Mouse (Mus musculus): ENCODE measurements at regions not wholly inside any gene's neighbourhood (a gene's known extent, or its start where the extent isn't known, plus 50 kb on each side); places are given as distances from the start of the nearest gene placed in this dataset.

DNA sequence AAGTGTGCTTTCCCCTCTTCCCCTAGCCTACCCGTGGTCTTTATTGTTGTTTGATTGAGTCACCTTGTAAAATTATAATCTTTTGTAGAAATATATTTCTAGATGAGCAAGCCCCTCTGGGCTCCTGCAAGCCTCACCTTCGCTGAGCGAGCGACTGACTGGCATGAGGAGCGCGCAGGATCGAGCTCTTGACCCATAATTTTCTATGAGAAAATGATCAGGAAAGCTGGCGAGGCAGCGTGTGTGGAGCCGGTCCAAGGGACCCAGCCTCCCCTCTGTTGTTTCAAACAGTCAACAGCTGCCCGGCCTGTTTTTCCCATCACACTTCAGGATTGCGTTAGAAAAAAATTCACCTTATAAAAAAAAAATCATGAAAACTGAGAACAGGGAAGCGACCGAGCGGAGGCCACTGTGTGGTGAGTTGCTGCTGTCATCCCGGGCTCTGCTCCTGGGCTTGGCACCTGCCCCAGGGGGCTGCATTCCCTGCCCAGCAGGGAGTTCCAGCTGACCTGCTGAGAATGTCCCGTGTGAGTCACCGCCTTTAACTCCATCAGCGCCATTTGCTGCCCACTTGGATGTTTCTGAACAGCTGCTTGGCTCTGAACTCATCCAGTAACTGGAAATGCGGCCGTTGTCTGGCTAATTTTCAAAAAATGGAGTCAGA, 180.5 kb upstream of the Runx1 start:
- DNase-seq, result peak; percentile 93

DNA sequence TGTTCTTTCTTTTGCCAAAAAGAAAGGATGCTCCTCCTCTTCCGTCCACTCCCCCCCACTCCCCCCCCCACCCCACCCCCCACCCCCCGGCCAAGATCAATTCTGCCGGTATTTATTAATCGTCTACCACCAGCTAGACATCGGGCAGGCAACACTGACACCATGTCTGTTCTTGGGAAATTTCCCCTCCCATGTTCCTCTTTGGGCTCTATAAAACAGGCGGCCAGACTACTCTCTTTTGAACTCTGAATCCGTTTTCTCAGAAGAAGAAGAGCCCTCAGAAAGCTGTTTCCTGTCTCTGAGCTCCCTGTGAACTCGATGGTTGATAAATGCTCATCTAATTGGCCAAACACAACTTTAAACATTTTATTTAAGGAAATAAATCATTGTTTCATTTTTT, 179.5 kb upstream of the Runx1 start:
- DNase-seq, result peak; percentile 35

DNA sequence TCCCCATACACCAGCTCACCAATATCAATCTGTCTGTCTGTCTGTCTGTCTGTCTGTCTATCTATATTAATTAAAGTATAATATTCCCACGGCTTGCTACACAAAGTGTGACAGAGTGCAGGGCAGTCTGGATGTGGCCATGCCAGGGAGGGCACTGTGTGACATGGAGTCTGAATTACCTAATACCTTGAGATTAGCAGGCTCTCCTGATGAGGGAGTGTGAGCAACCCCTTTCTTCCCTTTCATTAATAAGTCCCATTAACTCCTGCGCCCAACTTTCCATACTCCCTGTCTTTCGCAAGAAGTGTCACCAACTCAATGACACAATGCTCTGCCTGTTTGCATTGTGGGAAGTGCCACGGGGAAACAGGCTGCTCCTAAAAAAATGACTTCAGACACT, 177.9 kb upstream of the Runx1 start:
- DNase-seq, result peak; percentile 55

DNA sequence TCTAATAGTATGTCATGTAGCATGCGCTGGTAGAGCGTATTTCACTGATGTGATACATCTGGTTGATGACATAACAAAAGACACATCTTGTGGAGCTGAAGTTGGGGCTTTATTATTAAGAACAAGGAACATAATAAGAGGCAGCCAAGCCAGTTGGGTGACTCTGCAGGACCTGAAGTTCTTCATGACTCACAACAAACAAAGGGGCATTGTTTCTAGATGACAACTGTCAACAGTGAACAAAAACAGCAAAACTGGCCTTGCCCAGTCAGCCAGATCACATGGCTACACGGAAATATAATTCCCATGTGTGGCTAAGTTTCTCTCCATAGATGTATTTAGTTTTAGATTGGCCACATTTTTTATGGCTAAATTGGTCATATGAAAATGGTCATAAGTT, 172.7 kb upstream of the Runx1 start:
- DNase-seq, result no peak

DNA sequence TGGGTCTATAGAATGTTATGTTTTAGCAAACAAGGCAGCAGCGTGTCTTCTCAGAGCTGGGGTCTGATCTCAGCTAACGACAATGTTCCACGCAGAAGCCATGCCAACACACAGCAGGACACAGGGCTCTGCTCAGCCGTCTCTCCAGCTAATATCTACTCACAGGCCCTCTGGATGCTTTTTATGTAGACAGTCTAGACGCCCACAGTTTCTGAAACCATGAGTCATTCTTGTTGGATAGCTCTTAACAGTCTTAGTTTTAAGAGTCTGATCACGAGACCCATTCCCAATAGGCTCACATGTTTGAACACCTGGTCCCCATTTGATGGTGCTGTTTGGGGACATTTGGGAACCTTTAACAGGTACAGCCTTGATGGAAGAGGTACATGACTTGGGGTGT, 171.7 kb upstream of the Runx1 start:
- DNase-seq, result peak; percentile 79

DNA sequence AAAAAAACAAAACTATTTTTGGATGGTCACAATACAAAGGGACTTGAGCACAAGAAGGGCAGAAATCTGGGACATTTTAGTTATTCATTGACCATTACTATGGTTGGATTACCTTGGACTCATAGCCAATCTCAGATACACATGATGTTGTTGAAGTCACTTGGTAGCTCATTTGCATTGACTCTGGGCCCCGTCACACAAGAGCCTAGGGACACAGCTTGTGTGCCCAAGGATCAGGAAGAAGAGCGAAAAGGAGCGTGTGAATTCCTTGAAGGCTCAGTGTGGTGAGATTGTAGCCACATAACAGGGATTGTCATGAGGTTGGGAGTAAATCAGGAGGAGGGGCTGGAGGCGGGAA, 170.0 kb upstream of the Runx1 start:
- DNase-seq, result no peak

DNA sequence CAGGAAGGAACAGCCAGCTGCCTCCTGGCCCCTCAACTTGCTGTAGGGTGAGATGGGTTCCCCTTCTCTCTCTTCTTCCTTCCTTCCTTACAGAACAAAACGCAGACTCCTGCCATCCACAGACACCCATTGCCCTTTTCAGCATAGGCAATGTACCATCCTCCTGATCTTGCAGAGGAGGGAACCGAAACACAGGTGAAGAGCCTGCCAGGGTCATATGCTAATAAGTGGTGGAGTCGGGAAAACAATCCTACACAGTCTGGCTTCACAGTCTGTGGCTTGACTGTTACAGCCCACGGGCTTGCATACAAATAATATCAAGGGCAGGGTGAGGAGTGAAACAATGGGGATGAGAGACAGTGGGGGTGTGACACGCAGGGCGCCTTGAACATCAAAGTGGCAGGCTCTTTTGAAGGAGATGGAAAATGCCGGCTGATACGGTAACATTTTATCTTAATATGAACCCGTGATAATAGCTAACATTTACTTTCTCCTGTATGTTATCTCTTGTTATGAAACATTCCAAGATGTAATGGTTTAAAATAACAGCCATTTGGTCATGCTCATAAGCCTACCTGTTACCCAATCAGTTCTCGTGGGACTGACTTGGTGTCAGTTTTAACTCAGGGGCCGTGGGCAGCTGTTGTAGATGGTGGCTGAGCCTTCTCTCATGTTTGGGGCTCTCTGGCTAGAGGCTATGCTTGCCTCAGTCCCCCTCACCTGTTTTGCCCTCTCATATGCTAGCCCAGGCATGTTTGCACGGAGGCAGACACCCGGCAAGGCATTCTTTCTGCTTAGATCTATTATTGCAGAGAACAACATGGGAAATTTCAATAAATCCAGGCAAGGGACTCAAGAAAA, 169.4 kb upstream of the Runx1 start:
- DNase-seq, result peak; percentile 86

DNA sequence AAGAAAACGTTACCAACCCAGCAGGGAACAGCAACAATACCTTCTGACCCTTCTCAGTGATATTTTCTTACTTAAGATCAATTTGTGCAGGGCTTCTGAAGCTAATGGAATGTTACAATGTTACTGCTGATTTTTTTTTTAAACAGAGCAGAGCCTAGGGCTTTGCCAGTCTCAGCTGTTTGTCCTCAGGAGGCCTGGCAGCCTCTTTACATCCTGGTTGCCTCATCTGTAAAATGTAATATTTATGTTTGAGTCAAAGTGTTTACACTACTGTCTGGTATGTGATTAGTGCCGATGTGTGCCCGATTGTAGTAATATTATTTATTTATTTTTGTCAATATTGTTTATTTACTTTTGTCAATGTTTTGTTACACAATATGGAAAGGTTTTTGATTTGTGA, 166.9 kb upstream of the Runx1 start:
- DNase-seq, result peak; percentile 15

DNA sequence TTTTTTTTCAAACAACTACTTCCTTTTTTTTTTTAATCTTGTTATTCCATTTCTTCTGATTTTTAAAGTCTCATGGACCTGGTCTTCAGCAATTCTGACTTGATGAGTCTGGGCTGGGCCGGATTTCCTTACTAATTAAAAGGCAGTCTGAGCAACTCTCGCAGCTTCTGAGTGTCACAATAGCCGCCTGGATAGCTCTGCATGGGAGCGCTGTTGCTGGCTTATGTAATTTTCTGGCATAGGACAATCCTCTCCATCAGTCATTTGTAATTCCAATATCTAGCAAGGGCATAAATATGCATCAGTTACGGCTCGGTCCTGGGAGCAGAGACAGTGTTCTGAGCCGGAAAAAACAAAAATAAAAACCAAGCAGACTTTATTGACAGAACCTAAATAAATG, 165.5 kb upstream of the Runx1 start:
- DNase-seq, result peak; percentile 72

DNA sequence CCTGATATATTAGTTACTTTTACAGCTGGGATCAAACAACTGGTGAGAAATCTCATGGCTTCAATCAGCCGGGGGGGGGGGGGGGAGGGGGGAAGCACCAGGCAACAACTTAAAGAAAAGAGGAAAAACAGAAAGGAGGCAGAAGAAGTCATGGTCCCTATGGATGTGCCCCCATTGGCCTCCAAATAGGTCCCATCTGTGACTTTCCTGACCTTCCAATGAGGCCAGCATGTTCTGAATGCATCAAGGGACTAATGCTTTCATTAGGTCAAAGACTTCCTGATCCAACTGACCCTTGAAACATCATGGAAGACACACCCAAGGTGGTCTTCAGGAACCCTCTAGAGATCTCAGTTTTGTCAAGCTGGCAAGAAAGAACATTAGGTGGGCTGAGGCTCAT, 162.5 kb upstream of the Runx1 start:
- peak; percentile 36 for DNase-seq

DNA sequence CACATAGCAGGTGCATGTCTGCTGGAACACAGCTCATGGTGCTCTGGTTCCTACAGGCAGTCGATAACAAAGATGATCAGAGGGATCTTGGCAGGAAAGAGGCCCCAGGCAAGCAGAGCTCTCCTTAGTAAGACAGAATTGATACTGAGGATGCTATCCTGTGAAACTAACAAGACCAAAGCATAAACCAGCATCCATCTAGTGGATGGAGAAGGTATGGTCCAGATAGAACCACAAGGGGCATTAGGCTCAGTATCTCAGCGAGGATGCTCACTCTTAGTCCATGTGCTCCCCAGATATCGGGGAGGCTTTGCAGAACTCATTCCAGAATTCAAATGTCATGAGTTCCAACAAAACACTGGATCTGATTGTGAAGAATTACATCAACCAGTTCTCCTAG, 162.1 kb upstream of the Runx1 start:
- DNase-seq, result peak; percentile 70

DNA sequence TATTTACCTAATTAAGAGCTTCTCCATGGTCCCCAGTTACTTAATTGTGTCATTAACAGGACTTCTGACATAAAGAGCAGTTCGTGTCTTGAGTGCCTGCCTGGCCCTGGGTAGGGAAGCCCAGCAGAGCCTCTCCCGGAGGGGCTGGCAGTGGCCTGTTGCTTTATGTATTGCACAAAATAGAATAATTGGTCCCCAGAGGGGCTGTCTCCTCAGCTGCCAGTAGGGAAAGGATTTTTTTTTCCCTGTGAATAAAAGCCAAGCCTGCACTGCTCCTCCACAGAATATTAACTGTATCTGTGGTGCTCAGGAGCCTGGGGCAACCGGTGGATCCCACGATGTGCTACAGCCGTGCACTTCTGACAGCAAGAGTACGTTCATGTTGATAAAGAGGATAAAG, 159.8 kb upstream of the Runx1 start:
- DNase-seq, result peak; percentile 80

DNA sequence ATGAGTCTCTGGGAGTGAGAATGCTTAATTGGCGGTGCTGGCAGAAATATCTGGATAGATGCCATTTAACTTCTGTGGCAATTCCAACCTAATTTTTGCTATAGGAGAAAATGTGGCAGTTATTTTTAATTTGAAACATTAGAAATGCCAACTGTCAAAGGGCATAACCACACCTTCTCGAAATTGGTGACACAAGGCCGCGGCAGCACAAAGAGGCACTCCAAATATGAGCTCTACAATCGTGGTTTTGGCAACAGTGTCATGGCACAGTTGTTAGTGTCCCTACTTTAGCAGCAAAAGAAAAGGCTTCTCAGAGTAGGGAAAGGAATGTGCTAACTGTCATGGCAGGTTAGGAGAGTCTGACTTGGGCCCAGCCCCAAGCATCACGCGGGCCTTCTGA, 157.0 kb upstream of the Runx1 start:
- peak; percentile 73 for DNase-seq

DNA sequence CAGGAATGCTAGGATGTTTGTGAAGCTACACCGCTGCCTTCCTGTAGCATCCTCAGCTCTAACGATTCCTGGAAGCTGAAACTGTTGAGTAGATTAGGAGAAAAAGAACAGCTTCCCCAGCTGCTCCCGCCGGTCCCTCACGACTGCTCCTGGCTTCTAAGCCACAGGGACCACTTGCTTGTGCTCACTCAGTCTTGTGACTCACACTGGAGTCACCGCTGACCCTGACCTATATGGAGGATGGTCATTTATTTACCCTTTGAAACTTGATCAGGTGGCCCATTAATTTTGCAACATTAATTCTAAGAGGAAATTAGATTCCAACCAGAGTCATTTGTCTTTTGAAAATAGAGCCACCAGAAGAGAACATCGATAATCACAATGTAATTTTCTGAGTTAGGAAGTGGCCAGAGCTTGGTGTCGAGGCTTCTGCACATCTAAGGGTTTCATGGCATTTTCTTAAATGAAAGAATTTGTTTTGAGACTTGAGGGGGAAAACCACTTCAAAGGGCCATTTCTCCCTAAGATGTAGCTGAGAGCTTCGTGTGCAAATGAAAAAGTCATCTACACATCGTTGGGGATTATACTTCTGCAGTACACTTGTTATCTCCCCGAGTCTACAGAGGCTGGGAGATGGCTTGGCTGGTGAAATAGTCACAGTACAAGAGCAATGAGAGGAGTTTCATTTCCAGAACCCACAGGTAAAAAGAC, 153.8 kb upstream of the Runx1 start:
- peak; percentile 61 for DNase-seq

DNA sequence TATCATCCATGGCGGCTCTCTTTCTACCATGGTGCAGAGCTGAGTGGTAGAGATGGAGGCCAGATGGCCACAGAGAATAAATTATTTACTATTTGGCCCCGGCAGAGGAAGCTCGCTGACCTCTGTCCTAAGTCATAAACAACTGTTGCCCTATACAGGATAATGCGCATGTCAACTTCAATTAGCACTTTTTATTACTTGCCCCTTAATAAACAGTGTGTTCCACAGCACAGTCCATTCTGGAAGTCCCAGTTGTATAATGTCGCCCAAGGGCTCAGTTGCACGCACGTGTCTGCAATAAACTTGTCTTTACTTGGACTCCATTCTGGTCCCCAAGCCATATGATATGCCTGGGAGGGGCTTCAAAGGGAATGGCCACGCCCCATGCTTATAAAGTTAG, 150.1 kb upstream of the Runx1 start:
- peak; percentile 77 for DNase-seq

DNA sequence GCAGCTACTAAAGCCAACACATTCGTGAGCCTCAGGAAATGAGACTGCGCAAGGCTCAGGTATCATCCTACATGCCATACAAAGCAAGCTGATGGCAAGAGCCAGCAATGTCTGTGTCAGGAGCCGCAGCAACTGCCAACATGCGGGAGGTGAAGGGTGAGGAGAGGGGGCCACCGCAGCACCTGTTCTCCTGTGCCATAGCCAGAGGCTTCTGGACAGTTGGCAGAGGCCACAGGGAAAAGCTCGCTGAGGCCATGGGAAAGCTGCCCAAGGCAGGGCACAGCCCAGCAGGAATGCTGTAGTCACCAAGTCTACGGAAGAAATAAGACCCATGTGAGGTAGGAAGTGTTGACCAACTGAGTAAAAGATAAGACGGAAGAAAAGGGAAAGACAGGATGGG, 149.1 kb upstream of the Runx1 start:
- peak; percentile 88 for DNase-seq

DNA sequence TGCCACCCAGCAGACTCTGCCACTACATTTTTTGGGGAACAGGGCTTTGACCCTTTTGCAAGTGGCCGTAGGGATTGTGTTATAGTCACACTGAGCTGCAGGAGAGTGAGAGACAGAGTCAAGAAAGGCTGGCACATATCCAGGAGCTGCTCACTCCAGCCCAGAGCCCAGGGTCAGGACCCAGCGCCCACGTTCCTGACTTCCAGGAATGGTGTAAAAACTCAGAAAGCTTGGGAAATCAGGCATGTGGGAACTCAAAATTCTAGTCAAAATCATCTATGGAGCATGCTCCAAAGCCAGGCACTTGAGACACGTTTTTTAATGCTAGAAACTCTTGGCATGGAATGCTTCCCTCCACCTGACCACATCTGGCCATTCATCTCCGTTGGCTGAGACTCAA, 146.7 kb upstream of the Runx1 start:
- peak; percentile 61 for DNase-seq

DNA sequence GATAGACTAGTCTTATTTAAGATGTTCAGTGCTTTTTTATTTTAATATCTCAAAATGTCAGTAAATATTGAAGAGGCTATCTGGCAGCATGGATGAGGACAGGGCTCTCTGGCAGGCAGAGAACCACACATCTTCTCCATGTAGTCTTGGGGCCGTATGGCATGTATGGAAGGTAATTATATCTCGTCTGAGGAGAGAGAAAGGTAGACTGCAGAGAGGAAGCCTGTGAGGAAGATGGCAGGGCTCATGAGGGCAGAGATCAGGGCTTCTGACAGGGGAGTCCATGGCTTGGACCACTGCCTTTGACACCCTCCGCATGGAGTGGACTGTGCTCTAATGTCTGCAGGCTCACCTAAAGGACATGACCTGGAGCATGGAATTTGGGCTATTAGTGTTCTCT, 146.0 kb upstream of the Runx1 start:
- DNase-seq, result peak; percentile 53

DNA sequence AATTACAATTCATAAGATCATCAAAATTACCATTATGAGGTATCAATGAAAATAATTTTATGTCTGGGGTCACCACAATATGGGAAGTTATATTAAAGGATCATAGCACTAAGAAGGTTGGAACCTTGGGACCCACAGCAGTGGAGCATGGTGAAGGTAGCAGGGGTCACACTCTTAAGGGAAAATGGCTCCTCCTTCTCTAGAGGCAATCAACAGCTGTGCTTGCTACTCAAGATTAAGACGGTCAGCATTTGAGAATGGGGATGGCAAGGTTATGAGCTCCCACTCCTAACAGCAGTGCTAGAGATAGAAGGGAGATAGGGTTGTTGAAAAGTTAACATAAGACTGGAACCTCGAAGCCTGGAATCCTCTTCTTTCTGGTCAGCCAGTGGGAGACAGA, 144.6 kb upstream of the Runx1 start:
- DNase-seq, result peak; percentile 23

DNA sequence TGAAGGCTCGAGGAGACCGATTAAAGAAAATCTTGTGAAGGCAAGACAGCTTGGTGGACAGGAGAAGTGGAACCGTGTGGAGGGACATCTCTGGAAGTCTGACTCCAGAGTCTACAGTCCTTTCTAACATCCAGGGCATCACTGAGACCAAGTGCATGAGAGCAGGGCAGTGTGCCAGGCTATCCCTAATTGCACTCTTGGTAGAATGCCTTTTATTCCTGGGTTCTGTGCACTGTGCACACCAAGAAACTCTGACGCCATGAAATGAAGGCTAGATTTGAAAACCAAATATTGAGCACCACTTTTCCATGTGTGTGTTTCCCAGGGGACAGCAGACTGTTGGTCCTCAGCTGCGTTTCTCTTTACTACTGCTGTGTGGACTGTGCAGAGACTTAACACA, 143.1 kb upstream of the Runx1 start:
- DNase-seq, result peak; percentile 65

DNA sequence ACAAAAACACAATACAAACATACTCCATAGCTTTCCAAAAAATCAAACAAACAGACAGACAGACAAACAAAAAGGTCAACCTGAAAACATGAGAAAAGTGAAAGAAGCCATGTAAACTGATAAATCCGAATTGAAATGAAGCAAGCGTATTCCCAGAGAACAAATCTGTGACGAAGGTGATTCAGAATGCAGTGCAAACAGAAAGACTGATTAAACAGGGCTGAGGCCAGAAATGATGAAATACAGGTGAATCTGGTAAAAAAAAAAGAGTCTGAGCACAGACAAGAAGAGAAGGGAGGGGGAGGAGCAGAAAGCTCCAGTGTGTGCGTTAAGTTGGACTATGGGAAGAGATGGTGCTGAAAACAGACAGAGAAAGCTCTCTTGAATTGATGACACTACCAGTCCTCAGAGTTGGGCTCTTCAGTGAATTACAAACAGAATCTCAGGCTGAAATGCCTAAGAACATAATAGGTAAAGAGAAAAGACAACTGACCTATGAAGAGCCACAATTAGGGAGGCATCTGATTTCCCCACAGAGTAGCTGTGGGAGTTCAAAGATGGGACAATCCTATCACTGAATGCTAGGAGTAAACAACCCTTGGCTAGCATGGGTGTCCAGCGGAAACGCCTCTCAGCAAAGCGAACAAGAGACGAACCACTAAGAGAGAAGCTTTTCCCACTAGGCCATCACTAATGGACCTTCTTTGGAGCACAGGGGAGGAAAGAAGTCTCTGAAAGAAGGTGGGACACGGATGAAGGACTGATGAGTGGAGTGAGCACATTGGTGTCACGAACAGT, 140.3 kb upstream of the Runx1 start:
- DNase-seq, result peak; percentile 62

DNA sequence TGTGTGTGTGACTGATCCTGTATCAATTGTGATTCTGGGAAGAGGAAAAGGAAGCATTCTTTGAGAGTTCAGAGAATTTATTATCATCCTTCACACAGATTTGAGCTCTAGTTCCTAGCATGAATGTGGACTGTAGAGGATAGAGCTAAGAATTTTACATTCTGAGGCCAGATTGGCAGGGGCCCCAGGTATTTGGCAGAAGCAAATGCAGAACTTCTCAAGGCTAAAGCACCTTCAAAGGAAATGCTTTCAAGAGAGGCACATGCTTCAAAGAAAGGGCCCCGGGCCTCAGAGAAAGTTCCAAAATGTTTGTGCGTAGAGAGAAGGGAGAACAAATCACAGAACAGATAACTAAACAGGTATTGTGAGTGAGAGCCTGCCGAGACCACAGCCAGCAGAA, 139.7 kb upstream of the Runx1 start:
- peak; percentile 24 for DNase-seq

DNA sequence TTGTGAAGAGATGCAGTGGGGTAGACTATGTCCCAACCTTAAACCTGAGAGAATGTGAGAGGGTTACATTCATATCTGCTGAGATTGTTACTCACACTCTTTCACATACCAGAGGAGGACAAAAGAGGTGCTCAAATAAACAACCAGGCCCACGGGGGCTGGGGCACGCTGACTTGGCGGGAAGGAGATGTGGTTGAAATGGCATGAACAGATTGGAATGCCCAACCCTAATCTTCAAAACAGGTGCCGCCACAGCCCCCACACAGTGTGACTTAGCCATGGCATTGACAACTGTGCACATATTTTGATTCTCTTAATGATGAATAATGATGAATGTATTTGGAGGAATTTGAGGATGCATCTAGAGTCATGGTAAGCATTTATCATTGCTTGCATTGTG, 137.6 kb upstream of the Runx1 start:
- peak; percentile 42 for DNase-seq

Measured in heart, adult 11 months (tissue).